Mouse (Mus musculus): ENCODE data around the gene Fndc9. TPM values are rescaled to one million over a fixed set of nuclear protein-coding genes. Genes with fewer than 3 reads are reported as not detected.
A peak's percentile ranks its signal among the peaks of the same experiment; 100 is the strongest.

Fndc9 gene
- polyA plus RNA-seq, 1 experiment from 2014 or later: 0.18 TPM

DNA sequence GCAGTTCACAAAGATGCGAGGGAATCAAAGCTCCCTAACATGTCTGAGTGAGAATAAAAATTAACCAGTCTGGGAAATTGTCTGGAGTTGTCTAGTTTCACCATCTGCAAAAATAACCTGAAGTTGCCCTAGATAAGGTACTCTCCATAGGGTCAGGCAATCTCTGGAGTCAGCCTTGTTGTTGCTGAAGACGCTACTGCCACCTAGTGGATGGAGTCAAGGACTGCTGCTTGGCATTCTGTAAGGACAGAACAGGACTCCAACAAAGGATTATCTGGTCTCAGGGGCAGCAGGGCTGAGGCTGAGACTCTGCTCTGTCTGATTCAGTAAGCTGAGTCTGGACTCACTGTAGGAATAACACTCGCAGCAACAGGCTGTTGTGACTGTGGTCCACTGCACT lies 20.0 kb upstream of the Fndc9 start:
- 10% methylated on average over 3 of the region's 3 CpGs for WGBS
- Histone ChIP-seq H3K36me3 (no peaks in the 10 kb centered on the region), H3K9me3 (no peaks in the 10 kb centered on the region)

DNA sequence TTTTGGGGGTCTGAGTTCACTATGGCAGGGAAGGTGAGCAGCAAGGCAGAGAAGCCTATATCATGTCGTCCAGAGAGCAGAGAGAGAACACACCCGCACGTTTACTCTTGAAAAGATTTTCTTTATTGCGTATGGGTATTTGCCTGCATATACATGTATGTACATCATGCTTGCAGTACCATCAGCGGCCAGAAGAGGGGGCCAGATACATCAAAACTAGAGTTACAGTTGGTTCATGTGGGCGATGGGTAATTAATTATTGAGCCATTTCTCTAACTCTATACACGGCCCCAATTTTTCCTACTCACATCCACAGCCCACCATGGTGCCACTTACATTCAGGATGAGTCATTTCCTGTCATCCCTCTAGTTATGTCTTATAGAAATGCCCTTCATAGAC lies 18.7 kb upstream of the Fndc9 start:
- WGBS: 62% methylated on average over 7 of the region's 7 CpGs
- no peak for DNase-seq (ENCODE audit: low spot score)
- Histone ChIP-seq H3K9me3 (no peaks in the 10 kb centered on the region), H3K27me3 (ENCODE audit: insufficient read depth, poor library complexity, severe bottlenecking) (no peaks in the 10 kb centered on the region), H3K27ac (no peak overlapping the region), H3K4me3 (no peak overlapping the region), H3K36me3 (no peaks in the 10 kb centered on the region), H3K4me1 (peaks cover 64% of the 10 kb centered on the region)

More for the DNA sequence above, 20.0 kb upstream of the Fndc9 start:
- H3K4me3 ChIP-seq: no peak overlapping the region; the same call in 1 of the 2 replicates
- peak; percentile 92 for DNase-seq (ENCODE audit: low spot score)
- peak overlapping the region; percentile 93 for H3K27ac ChIP-seq
- H3K4me1 ChIP-seq: peaks cover 71% of the 10 kb centered on the region
- H3K27me3 ChIP-seq (ENCODE audit: insufficient read depth, poor library complexity, severe bottlenecking): no peaks in the 10 kb centered on the region

DNA sequence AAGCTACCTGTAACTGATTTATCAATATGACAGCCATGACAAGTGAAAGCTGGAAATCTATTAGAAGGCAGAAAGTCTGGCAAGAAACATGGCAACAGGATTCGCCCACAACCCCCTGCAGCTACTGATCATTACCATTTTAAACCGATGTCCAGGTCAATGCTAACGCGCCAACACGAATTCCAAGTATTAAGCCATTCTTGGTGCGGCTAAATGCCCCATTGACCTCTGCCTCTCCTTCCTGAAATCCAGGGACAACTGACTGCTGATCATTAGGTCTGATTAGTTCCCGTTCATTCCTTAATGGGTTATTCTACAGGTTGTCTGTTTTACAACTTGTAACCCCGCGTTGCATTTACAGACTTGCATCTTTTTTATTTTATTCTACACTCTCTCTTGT lies 17.6 kb upstream of the Fndc9 start:
- DNase-seq (ENCODE audit: low spot score): no peak
- H3K4me1 ChIP-seq: peaks cover 55% of the 10 kb centered on the region
- 86% methylated on average over 9 of the region's 9 CpGs for WGBS
- no peak overlapping the region for H3K27ac ChIP-seq
- H3K36me3 ChIP-seq: no peaks in the 10 kb centered on the region
- no peaks in the 10 kb centered on the region for H3K9me3 ChIP-seq
- no peak overlapping the region for H3K4me3 ChIP-seq
- no peaks in the 10 kb centered on the region for H3K27me3 ChIP-seq (ENCODE audit: insufficient read depth, poor library complexity, severe bottlenecking)

DNA sequence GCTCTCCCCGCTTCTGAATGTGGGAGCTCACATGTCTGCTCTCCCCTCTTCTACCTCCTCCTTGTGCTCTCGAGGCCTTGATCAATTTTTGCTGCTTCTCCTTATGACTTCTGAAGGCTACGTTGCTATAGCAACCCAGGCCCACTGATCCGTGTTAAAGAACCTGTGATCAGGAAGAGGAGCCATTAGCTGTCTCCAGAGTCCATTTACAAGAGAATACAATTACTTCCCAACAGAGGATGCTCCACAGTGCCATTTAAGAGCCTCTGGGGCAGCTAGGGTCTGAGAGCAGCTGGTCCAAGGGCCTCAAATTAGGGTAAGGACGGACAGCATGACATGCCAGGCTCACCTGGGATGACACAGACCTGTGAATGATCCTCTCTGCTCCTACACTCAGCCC lies 16.7 kb upstream of the Fndc9 start:
- H3K27me3 ChIP-seq (ENCODE audit: insufficient read depth, poor library complexity, severe bottlenecking): no peaks in the 10 kb centered on the region
- peaks cover 46% of the 10 kb centered on the region for H3K4me1 ChIP-seq
- 53% methylated on average over 5 of the region's 5 CpGs for WGBS

DNA sequence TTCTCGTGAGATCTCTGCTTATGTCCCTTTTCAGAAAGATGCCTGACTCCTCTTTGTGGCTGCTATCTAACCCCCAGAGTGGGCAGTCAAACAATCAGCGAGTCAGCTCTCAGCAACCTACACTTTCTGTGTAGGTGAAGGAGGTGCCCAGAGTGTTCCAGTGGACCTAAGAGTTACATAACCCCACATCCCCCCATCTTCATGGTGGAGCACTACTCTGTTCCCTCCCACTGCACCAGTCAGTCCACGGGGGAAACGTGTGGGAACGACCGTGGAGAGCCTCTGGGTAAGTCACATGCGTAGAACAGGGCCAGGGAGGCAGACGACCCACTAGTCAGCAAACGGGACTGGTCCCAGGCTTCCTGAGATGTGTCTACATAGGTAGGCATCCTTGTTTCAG lies 16.0 kb upstream of the Fndc9 start:
- DNase-seq (ENCODE audit: low spot score): no peak
- WGBS: 82% methylated on average over 9 of the region's 9 CpGs
- Histone ChIP-seq H3K9me3 (no peaks in the 10 kb centered on the region), H3K27ac (peak overlapping the region; percentile 42; the same call in 1 of the 2 replicates), H3K36me3 (no peaks in the 10 kb centered on the region), H3K4me1 (peaks cover 38% of the 10 kb centered on the region), H3K27me3 (ENCODE audit: insufficient read depth, poor library complexity, severe bottlenecking) (no peaks in the 10 kb centered on the region), H3K4me3 (no peak overlapping the region)

More for the DNA sequence above, 16.7 kb upstream of the Fndc9 start:
- H3K27ac ChIP-seq: peak overlapping the region; percentile 48
- no peaks in the 10 kb centered on the region for H3K36me3 ChIP-seq
- no peaks in the 10 kb centered on the region for H3K9me3 ChIP-seq
- no peak overlapping the region for H3K4me3 ChIP-seq
- no peak for DNase-seq (ENCODE audit: low spot score)

DNA sequence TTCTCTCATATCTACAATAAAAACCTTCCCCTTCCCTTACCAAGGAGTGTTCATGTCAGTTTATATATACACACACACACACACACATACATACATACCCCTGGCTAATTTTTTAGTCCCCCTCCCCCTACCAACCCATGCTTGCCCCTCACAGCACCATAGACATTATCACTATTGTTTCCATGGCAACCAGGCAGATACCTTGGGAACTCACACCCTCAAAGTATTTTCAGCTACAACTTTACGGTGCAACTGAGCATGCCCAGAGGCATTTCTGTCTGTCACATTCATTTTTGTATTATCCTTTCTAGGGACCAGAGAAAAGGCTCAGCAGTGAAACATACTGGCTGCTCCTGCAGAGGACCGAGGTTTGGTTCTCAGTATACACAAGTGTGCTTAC lies 15.1 kb upstream of the Fndc9 start:
- Histone ChIP-seq H3K9me3 (no peaks in the 10 kb centered on the region), H3K4me3 (no peak overlapping the region), H3K27me3 (ENCODE audit: insufficient read depth, poor library complexity, severe bottlenecking) (no peaks in the 10 kb centered on the region), H3K27ac (no peak overlapping the region), H3K4me1 (peaks cover 30% of the 10 kb centered on the region), H3K36me3 (no peaks in the 10 kb centered on the region)
- DNase-seq (ENCODE audit: low spot score): no peak
- WGBS: 70% methylated on average over 2 of the region's 2 CpGs

DNA sequence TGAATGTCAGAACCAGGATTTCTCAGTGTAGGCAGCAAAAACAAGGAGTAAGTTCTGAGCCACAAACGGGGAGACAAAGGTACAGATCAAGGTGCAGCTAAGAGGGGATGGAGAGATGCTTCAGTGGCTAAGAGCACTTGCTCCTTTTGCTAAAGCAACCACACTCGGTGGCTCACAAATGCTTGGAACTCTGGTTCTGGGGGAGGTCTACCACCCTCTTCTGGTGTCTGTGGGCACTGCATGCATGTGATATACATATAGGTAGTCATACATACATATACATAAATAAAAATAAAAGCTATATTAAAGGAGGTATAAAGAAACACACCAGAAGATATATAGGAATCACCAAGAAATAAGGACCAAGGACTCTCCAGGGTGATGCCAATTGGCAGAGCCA lies 11.8 kb upstream of the Fndc9 start:
- Histone ChIP-seq H3K4me1 (peaks cover 20% of the 10 kb centered on the region), H3K27me3 (ENCODE audit: insufficient read depth, poor library complexity, severe bottlenecking) (no peaks in the 10 kb centered on the region), H3K27ac (no peak overlapping the region), H3K36me3 (no peaks in the 10 kb centered on the region), H3K4me3 (no peak overlapping the region), H3K9me3 (no peaks in the 10 kb centered on the region)
- DNase-seq (ENCODE audit: low spot score): no peak
- 64% methylated on average over 2 of the region's 2 CpGs for WGBS

DNA sequence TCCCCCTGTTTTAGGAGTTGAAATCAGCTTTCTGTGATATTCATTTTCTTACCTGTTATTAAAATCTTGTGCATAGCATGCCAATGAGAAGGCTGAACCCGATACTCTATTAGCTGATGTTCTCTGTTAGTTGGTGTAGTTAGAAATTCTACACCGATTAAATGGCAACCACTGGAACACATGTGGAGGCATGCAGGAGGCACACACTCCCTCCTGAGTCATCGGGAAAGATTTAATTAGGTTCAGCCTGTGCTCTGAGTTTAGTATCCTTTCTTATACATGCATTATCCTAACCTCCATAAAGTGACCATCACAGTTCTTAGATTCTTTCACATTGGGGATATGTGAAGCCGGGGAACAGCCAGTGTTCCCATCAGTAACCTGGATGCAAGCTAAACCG lies 10.0 kb upstream of the Fndc9 start:
- Histone ChIP-seq H3K4me3 (no peak overlapping the region), H3K9me3 (no peaks in the 10 kb centered on the region), H3K27ac (no peak overlapping the region), H3K36me3 (no peaks in the 10 kb centered on the region), H3K4me1 (peaks cover 6% of the 10 kb centered on the region), H3K27me3 (ENCODE audit: insufficient read depth, poor library complexity, severe bottlenecking) (no peaks in the 10 kb centered on the region)
- WGBS: 85% methylated on average over 5 of the region's 5 CpGs
- DNase-seq (ENCODE audit: low spot score): no peak

DNA sequence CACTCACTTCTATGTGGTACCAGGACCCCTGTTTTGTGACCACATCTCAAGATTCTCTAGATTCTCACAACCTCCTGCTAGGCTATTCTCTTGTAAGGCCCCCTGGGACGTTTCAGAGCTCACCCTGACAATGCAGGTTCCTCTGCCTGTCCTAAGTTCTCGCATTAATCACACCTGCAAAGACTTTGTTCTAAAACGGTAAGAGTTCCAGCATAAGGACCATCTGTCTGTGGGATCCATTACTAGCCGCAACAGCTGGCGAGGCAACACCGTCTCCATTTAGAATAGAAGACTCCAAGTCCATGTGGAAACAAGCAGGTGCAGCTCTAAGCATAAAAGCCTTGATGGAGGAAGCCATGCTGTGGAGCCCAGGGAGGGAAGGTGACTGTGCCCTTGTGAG lies 5.1 kb upstream of the Fndc9 start:
- Histone ChIP-seq H3K4me1 (0 out of 2 replicates have a peak, but pooled peaks cover 2% of the 10 kb centered on the region), H3K9me3 (no peaks in the 10 kb centered on the region), H3K36me3 (no peaks in the 10 kb centered on the region), H3K4me3 (no peak overlapping the region), H3K27ac (no peak overlapping the region), H3K27me3 (ENCODE audit: insufficient read depth, poor library complexity, severe bottlenecking) (no peaks in the 10 kb centered on the region)
- no peak for DNase-seq (ENCODE audit: low spot score)
- 67% methylated on average over 6 of the region's 6 CpGs for WGBS

DNA sequence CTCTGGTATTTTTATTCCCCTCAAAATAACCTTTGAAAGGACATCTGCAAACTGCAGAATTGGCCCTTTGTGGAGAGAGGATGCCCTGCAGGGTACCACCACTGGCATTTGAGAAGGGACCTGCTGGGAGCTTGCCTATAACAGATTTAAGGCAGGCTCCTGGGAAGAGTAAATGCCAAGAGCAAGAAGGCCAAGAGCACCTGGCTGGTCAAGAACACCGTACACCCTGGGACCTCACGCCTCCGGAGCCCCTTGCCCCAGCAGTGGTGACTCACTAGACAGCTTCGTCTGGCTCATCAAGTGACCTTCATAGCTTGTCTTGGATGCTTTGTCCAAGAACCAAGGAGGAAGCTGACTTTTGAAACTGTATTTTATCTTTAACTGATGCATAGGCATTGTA lies 2.5 kb upstream of the Fndc9 start:
- Histone ChIP-seq H3K9me3 (no peaks in the 10 kb centered on the region), H3K4me3 (no peak overlapping the region), H3K27ac (no peak overlapping the region), H3K27me3 (ENCODE audit: insufficient read depth, poor library complexity, severe bottlenecking) (no peaks in the 10 kb centered on the region), H3K4me1 (0 out of 2 replicates have a peak, but pooled peaks cover 2% of the 10 kb centered on the region), H3K36me3 (no peaks in the 10 kb centered on the region)
- DNase-seq (ENCODE audit: low spot score): no peak
- WGBS: 84% methylated on average over 4 of the region's 4 CpGs

DNA sequence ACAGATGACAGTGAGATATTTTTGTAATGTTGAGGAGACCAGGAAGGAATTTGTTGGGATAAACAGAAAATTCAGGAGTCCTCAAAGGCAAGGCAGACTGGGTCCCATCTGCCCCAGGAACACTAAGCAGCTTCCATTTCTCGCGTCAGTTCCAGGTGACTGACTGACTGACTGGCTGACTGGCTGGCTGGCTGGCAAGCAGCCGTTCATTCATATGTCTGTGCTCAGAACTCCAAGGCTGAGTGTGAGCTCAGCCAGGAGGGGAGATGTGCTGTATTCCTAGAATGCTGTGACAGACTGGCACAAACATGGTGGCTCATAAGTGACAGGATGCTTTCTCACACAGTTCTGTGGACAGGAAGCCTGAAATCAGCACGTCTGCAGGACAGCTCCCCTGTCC lies 1.4 kb upstream of the Fndc9 start:
- 74% methylated on average over 4 of the region's 4 CpGs for WGBS
- H3K27ac ChIP-seq: no peak overlapping the region
- 0 out of 2 replicates have a peak, but pooled peaks cover 2% of the 10 kb centered on the region for H3K4me1 ChIP-seq
- no peaks in the 10 kb centered on the region for H3K36me3 ChIP-seq
- no peaks in the 10 kb centered on the region for H3K9me3 ChIP-seq
- H3K4me3 ChIP-seq: no peak overlapping the region
- DNase-seq (ENCODE audit: low spot score): no peak
- no peaks in the 10 kb centered on the region for H3K27me3 ChIP-seq (ENCODE audit: insufficient read depth, poor library complexity, severe bottlenecking)

DNA sequence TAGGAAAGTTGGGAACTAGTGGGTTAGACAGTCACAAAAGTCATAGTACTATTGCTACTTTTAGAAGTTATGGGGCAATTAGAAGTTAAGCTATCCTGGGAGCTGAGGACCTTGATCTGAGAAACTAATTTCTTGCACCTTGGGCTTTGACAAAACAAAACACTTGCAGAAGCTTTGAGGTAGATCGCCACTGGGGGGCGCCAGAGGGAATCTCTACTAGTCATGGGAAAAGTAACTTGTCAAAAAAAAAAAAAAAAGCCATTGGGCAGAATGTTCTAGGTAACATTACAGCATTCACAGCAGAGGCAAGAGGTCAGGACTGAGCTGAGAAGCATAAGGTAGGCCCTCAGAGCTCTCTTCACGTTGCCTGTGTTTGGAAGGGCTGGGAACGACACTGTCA lies 1.6 kb downstream of the Fndc9 start:
- 40% methylated on average over 4 of the region's 4 CpGs for WGBS
- H3K27me3 ChIP-seq (ENCODE audit: insufficient read depth, poor library complexity, severe bottlenecking): no peaks in the 10 kb centered on the region
- no peaks in the 10 kb centered on the region for H3K9me3 ChIP-seq
- peaks cover 7% of the 10 kb centered on the region; the same call in 1 of the 2 replicates for H3K4me1 ChIP-seq
- H3K4me3 ChIP-seq: no peak overlapping the region
- DNase-seq (ENCODE audit: low spot score): no peak
- H3K36me3 ChIP-seq: no peaks in the 10 kb centered on the region
- no peak overlapping the region for H3K27ac ChIP-seq

DNA sequence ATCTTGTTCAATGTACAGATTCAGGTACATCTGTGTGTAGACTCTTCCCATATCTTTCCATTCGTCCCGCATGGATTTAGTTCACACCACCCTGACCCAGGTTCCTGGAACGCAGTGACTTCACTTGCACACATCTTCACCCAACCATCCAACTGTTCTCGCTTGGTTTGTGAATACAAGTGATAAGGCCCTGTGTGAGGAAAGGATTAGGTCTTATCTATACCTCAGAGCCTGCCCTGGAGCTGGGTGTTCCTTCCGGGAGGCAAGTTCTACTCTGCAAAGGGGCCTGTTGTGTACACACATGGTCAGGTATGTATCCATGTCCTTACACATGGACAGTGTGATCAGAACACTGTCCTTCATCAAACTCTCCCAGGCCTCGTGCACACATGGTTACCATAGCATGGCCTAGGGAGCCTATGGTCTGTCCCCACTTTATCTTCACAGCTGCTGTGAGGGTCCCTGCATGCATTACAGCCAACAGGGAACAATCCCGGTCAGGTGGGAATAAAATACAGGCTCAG lies 5.9 kb downstream of the Fndc9 start:
- Histone ChIP-seq H3K36me3 (no peaks in the 10 kb centered on the region), H3K4me3 (no peak overlapping the region), H3K4me1 (peaks cover 10% of the 10 kb centered on the region; the same call in 1 of the 2 replicates), H3K9me3 (no peaks in the 10 kb centered on the region), H3K27me3 (ENCODE audit: insufficient read depth, poor library complexity, severe bottlenecking) (no peaks in the 10 kb centered on the region), H3K27ac (no peak overlapping the region)
- WGBS: 57% methylated on average over 7 of the region's 7 CpGs
- no peak for DNase-seq (ENCODE audit: low spot score)

DNA sequence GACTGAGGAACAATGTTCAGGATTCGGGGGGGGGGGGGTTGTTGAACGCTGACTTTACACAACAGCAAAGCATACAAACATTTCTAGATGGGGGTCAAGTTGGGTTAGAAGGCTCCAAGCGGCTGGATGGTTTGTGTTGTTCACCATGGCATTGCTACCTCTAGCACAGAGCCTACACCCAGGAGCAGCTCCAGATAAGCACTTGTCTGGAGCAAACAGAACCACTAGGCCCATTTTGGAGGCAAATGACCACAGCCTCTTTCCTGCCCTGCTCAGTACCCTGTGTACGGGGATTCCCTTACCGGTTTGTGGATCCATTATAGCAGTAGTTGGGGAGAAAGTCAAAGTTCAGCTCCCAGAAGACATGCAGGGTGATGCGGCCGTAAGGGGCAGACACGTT lies 6.7 kb downstream of the Fndc9 start:
- WGBS: 85% methylated on average over 8 of the region's 8 CpGs
- H3K4me3 ChIP-seq: no peak overlapping the region
- no peak for DNase-seq (ENCODE audit: low spot score)
- H3K27ac ChIP-seq: no peak overlapping the region
- H3K4me1 ChIP-seq: peaks cover 13% of the 10 kb centered on the region; the same call in 1 of the 2 replicates
- H3K9me3 ChIP-seq: no peaks in the 10 kb centered on the region
- no peaks in the 10 kb centered on the region for H3K27me3 ChIP-seq (ENCODE audit: insufficient read depth, poor library complexity, severe bottlenecking)
- H3K36me3 ChIP-seq: no peaks in the 10 kb centered on the region

Data from heart, embryonic 10.5 days (tissue).